Mouse (Mus musculus) frontal cortex, postnatal 36 days (tissue): ENCODE results near the gene Mcee.
A peak's percentile ranks its signal among the peaks of the same experiment; 100 is the strongest.

ENCODE experiments used
- DNase-seq, 2 experiments: peaks; one replicate each; pipeline ENCODE4 v3.0.0; 2022; ENCODE audit warnings: low spot score in 2 of 2

The Mcee gene

DNA sequence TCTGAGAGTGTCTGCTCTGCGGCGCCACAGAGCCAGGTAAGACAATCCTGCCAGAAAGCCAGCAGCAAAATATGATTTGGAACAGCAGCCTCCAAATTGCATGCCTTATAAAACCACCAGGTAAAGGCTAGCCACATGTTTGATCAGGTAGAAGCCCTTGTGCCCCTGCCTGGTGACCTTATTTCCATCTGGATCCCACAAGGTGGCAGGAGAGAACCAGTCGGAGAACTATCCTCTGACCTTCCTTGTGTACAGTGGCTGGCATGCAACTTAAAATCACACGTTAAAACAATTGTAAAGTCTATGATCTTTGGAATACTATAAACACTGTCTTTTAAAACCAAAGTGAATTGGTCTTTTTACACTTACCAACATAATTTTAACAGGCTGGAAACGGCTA lies 32.5 kb downstream of the Mcee start:
- DNase-seq, result peak in 1 of 2 experiments; percentile 11

DNA sequence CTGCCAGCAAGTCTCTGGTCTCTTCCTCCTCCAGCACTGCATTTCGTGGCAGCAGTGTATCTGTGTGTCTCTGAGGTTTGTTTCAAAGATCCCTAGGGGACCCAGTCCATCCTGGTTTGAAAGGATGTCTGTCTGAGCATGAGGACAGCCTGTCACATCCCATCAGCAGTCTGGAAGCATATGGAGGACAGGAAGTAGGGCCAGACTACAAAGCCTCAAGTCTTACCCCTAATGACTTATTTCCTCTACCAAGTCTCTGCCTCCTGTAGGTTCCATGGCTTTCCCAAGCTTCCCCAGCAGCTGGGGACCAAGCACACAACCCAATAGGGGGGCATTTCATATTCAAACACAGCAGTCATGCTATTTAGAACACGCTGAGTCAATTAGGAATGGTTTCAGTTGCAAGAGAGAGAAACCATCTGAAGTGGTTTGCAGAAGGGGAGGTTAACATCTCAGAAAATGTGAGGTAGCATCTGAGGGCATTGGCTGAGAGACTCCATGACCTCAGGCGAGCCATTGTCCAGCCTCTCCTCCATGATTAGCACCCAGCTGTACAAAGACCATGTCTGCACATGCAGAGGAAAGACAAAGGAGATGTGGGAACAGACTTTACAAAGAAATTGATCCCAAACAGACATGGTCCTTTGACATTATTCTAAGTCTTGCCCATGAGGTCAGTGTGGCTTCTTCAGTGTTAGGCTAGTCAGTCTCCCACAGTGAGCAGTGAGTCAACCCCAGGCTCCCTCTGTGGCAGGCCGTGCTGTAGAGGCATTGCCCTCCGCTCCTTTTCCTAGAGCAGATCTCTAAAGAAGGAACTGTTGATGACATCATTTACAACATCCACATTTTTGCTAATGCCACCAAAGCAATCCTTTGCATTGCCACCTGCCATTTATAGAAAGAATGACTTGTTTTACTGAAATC lies 47.5 kb downstream of the Mcee start:
- DNase-seq, result no peak

DNA sequence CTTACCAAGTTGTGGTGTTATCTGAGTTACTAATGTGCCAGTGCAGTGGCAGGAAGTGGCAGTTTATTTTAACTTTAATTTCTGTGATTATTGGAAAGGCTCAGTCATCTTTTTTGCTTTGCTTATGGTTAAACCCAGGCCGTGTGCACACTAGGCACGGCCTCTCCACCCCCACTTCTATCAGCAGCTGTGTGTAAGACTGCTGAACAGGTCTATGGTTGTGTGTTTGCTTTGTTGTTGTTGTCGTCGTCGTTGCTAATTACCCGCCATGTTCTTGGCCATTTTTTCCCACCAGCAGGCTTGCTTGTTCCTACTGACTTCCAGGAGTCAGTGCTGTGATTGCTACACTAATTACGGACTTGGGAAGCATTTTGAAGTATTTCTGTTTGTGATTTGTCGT lies 48.1 kb downstream of the Mcee start:
- DNase-seq, result no peak

DNA sequence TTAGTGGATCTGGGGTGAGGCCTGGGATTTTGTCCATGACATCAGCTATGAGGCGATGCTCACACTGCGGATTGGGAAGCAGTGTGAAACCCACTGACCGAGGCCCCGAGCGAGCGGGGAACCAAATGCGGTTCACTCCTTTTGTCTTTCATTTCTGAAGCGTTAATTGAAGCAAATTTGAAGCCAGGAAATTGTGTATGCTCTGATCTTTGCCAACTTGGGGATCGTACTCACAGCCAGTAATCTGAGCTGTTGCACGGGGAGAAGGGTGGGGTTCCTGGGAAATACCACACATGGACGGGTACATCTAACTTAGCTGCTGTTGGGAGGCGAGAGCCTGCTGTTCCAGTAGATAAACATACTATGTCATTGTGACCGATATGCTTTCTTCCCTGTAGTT lies 58.2 kb downstream of the Mcee start:
- DNase-seq, result no peak

DNA sequence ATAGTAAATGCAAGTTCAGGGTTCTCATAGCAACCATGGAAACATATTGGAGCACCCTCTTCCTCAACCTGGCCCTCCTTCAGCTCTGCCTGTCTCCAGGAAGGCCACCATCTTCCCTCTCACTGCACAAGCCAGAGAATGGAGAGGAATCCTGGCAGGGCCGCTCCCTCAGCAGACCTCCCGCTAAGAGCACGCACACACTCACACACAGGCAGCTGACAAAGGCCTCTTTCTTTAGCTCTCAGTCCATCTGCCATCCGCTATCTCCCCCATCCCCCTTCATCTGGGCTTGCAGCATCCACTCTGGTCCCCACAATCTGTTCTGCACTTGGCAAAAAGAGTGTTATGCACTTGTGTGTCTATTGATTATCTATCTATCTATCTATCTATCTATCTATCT lies 59.0 kb downstream of the Mcee start:
- DNase-seq, result peak; percentile 37 to 64

DNA sequence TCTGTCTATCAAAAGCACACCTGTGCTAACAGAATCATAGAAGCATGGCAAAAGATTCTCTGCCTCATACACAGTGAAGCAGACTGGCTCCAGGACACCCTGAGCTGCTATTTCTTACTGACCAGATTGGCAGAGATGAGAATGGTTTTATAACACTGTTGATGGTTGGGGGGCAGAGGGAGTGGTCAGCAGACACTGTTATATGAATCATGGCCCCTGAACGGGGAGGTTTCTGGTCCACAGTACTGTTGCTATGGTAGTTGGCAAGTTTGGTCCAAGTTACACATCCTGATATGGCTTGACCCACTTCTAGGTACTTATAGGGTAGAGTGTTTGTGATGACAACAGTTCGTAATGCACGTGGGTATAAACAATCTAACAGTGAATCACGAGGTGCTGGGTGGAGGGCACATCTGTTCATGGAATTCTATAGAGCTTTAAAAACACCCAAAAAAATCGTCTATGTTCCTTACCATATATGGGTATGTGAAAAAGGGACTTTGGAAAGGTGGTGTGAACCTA lies 59.5 kb downstream of the Mcee start:
- DNase-seq, result peak in 1 of 2 experiments; percentile 36

DNA sequence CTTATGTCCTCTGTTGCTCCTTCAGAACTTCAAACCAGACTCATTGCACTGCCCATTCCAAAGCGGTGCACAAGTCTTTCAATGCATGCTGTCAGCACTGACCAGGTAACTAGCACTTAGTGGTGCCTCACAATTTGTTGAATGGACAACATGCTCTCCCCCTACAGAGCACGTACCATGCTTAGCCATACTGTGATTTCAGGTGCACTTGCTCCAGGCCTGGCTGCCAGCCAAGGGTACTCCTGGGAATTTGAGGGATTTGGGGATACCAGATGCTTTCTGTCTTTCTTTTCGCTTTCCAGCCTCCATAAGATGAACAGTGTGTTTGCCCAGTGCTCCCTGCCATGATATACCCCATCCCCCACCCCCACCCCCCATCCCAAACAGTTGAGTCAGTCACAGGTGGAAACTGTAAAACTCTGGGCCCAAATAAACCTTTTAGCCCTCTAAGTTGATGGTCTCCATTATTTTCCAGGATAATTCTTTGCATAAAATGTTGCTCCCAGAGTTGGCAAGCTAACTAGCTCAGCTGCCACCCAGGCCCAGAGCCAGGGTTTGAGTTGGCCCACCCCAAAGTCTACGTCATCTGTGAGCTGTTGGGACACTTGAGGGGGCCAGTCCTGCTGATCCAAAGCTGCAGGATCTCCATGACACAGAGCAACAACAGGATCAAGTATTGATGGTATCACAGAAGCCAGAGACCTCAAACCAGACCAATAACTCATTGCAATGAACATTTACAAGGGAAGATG lies 60.2 kb downstream of the Mcee start:
- DNase-seq, result no peak

DNA sequence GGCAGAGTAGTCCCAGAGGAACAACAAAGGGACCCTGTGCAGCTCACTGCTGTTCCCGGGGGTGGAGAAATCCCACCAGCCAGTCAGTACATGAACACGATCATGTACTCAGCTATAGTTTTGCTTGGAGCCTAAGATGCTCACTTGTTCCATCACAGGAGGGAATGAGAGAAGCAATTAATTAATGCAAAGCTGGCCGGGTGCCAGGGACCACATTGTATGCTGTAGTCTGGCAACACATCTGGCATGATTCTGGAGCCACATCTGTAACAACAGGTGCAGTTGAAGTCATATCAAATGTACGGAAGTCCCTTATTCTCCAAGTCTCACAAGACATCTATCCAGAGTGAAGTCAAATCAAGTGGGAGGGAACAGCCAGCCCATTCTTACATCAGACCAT lies 63.8 kb downstream of the Mcee start:
- no peak for DNase-seq

DNA sequence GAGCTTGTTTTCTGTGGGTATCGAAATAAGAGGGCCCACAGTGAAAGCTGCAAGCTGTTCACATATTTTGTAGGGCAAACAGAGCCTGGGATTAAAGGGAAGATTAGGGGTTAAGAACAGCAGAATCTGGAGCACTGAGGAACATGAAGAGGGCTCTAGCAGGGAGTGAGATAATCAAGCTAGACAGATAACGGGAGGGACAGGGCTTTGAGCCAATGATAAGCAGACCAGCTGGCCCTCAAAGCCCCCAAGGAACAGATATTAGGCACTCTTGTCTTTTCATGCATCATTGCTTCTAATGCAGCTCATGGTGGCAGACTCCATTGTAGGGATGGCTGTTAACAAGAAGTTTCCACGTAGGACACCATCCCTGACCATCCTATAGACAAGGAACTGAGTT lies 64.3 kb downstream of the Mcee start:
- DNase-seq, result no peak

DNA sequence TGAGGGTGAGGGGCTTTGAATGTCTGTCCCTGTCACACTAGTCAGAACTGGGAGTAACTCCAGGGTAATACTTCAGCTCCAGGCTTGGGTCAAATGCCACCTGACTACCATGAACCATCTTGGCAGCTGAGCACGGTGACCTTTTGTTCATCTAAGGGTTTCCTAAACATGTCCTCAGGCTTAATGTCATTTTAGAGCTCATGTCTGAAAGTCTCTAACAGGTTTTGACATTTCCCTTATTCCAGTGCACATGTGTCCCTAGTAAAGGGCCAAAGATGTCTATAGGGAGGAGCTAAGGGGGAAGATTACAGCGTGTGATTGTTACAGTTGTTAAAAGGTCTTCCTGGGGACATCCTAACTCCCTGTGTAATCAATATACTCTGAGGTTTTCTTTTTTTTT lies 65.4 kb downstream of the Mcee start:
- no peak for DNase-seq
